8 mouse cellular contexts compared by ENCODE assay signal in genomic region chr12:49373821-49374605, GRCm38 (mm10). TPM values are rescaled to one million over a fixed set of nuclear protein-coding genes. Genes with fewer than 3 reads are reported as not detected.
DNase-seq lines count a peak whose midpoint lies in the region; ATAC-seq and TF ChIP-seq lines count a peak whose summit lies in the region.

No protein-coding gene starts in this region.

- H3K9me3 ChIP-seq in lung, embryonic 14.5 days (ENCODE audit: low read depth, low read length), result no peaks in the 10 kb centered on the region
- H3K9me3 ChIP-seq in embryonic facial prominence, embryonic 14.5 days (ENCODE audit: control insufficient read depth, low read length), result no peaks in the 10 kb centered on the region
- no peaks in the 10 kb centered on the region for H3K9me3 ChIP-seq in intestine, postnatal 0 days (ENCODE audit: control insufficient read depth)
- no peaks in the 10 kb centered on the region for H3K9me3 ChIP-seq in neural tube, embryonic 15.5 days (replicated peaks)

- peak overlapping the region; percentile 47 for H3K4me2 ChIP-seq in lung, embryonic 14.5 days
- peak overlapping the region; percentile 57 for H3K4me2 ChIP-seq in embryonic facial prominence, embryonic 14.5 days (ENCODE audit: low read depth, low read length)
- peak overlapping the region; percentile 37 for H3K4me2 ChIP-seq in intestine, postnatal 0 days (replicated peaks; ENCODE audit: low read depth)
- peak overlapping the region; percentile 48 for H3K4me2 ChIP-seq in neural tube, embryonic 15.5 days

- no peak for ATAC-seq in lung, embryonic 14.5 days (ENCODE audit: insufficient read depth)
- ATAC-seq in embryonic facial prominence, embryonic 14.5 days (ENCODE audit: low read depth), result no peak
- no peak for ATAC-seq in intestine, postnatal 0 days
- no peak for ATAC-seq in neural tube, embryonic 15.5 days (ENCODE audit: low FRiP score)
- ATAC-seq in granulocyte monocyte progenitor cell, adult 5-6 weeks (replicated peaks; ENCODE audit: poor library complexity, severe bottlenecking), result no peak

- no peaks in the 10 kb centered on the region for H3K36me3 ChIP-seq in lung, embryonic 14.5 days (ENCODE audit: insufficient read depth)
- no peaks in the 10 kb centered on the region for H3K36me3 ChIP-seq in embryonic facial prominence, embryonic 14.5 days (ENCODE audit: control insufficient read depth, insufficient read depth, low read length)
- H3K36me3 ChIP-seq in intestine, postnatal 0 days (ENCODE audit: control insufficient read depth, insufficient read depth), result no peaks in the 10 kb centered on the region
- H3K36me3 ChIP-seq in neural tube, embryonic 15.5 days, result no peaks in the 10 kb centered on the region

- 2% methylated on average over 24 of the region's 24 CpGs for WGBS in lung, embryonic 14.5 days
- WGBS in embryonic facial prominence, embryonic 14.5 days, result 2% methylated on average over 24 of the region's 24 CpGs
- WGBS in intestine, postnatal 0 days, result 4% methylated on average over 24 of the region's 24 CpGs
- WGBS in neural tube, embryonic 15.5 days, result under 1% methylated on average over 24 of the region's 24 CpGs

- H3K27ac ChIP-seq in lung, embryonic 14.5 days (ENCODE audit: low read depth), result no peak overlapping the region
- H3K27ac ChIP-seq in embryonic facial prominence, embryonic 14.5 days (replicated peaks; ENCODE audit: low read depth, low read length), result no peak overlapping the region
- no peak overlapping the region for H3K27ac ChIP-seq in intestine, postnatal 0 days (ENCODE audit: low read depth, low read length)
- no peak overlapping the region for H3K27ac ChIP-seq in neural tube, embryonic 15.5 days (replicated peaks)

- peak; percentile 19 for DNase-seq in lung, embryonic 14.5 days
- DNase-seq in lung, postnatal 4 days, result no peak
- DNase-seq in embryonic facial prominence, embryonic 14.5 days (ENCODE audit: low spot score), result no peak
- no peak for DNase-seq in adipocyte (ENCODE audit: low spot score)
- DNase-seq in gastrocnemius, postnatal 36 days, result no peak

- intact Hi-C loops in gastrocnemius, postnatal 36 days (cut with DNase I), result no loop called here

- no peak overlapping the region for H3K9ac ChIP-seq in lung, embryonic 14.5 days
- no peak overlapping the region for H3K9ac ChIP-seq in embryonic facial prominence, embryonic 14.5 days (ENCODE audit: low read depth, low read length)
- no peak overlapping the region for H3K9ac ChIP-seq in intestine, postnatal 0 days (ENCODE audit: low read depth, low read length)
- H3K9ac ChIP-seq in neural tube, embryonic 15.5 days (replicated peaks), result no peak overlapping the region

- H3K4me3 ChIP-seq in lung, embryonic 14.5 days (ENCODE audit: low read depth, low read length), result peak overlapping the region; percentile 20; the same call in 1 of the 2 replicates
- peak overlapping the region; percentile 33 for H3K4me3 ChIP-seq in embryonic facial prominence, embryonic 14.5 days (ENCODE audit: low read depth, low read length)
- peak overlapping the region; percentile 26 for H3K4me3 ChIP-seq in intestine, postnatal 0 days (ENCODE audit: low read depth, low read length)
- 0 out of 2 replicates have a peak overlapping the region, but pooled peaks have one; percentile 15 for H3K4me3 ChIP-seq in neural tube, embryonic 15.5 days (replicated peaks)

- no peak for TF ChIP-seq CTCF in lung, embryonic 14.5 days (IDR thresholded peaks at IDR 0.05; ENCODE audit: low read depth)
- TF ChIP-seq CTCF in intestine, postnatal 0 days (IDR thresholded peaks at IDR 0.05; ENCODE audit: low read depth), result no peak

- peaks cover 82% of the 10 kb centered on the region for H3K27me3 ChIP-seq in lung, embryonic 14.5 days (ENCODE audit: insufficient read depth, low read length)
- peaks cover 89% of the 10 kb centered on the region for H3K27me3 ChIP-seq in embryonic facial prominence, embryonic 14.5 days (replicated peaks; ENCODE audit: control insufficient read depth, insufficient read depth, low read length)
- H3K27me3 ChIP-seq in intestine, postnatal 0 days (replicated peaks; ENCODE audit: control insufficient read depth, insufficient read depth, low read length), result peaks cover 67% of the 10 kb centered on the region
- H3K27me3 ChIP-seq in neural tube, embryonic 15.5 days (replicated peaks), result peaks cover 86% of the 10 kb centered on the region

- no peaks in the 10 kb centered on the region for H3K4me1 ChIP-seq in lung, embryonic 14.5 days (ENCODE audit: insufficient read depth)
- no peaks in the 10 kb centered on the region for H3K4me1 ChIP-seq in embryonic facial prominence, embryonic 14.5 days (ENCODE audit: control insufficient read depth, insufficient read depth, low read length)
- H3K4me1 ChIP-seq in intestine, postnatal 0 days (replicated peaks; ENCODE audit: control insufficient read depth, insufficient read depth, low read length), result no peaks in the 10 kb centered on the region
- peaks cover 4% of the 10 kb centered on the region; the same call in 1 of the 2 replicates for H3K4me1 ChIP-seq in neural tube, embryonic 15.5 days

RNA-seq across cellular contexts. Expression of gene Foxg1, which starts 8.4 kb away (rescaled TPM):
- polyA plus RNA-seq in lung, embryonic 14.5 days (2014; fragmentation: Nextera tagmentation; extraction: Ambion mirVana), result 0.09 TPM in 1 of 2 replicates, not detected in the other
- polyA plus RNA-seq in embryonic facial prominence, embryonic 14.5 days (2014; fragmentation: Nextera tagmentation; extraction: Ambion mirVana), result 0.81 and 1.4 TPM in 2 replicates
- not detected in 2 replicates for polyA plus RNA-seq in intestine, postnatal 0 days (2015; fragmentation: Nextera tagmentation; extraction: Ambion mirVana)
- 0.36 TPM in 1 of 2 replicates, not detected in the other for polyA plus RNA-seq in neural tube, embryonic 15.5 days (2015; fragmentation: Nextera tagmentation; extraction: Ambion mirVana)
- not detected for total RNA-seq in gastrocnemius, postnatal 36 days (2021)
- not detected in 2 replicates for total RNA-seq in granulocyte monocyte progenitor cell, adult 5-6 weeks (2014; fragmentation: Nextera tagmentation)
- not detected in 2 replicates for total RNA-seq in granulocyte monocyte progenitor cell, adult 5-6 weeks (2017)

RNA-seq across cellular contexts. Expression of gene Gm43517, which starts 11.0 kb away (rescaled TPM):
- not detected in 2 replicates for polyA plus RNA-seq in lung, embryonic 14.5 days (2014; fragmentation: Nextera tagmentation; extraction: Ambion mirVana)
- not detected in 2 replicates for polyA plus RNA-seq in embryonic facial prominence, embryonic 14.5 days (2014; fragmentation: Nextera tagmentation; extraction: Ambion mirVana)
- not detected in 2 replicates for polyA plus RNA-seq in intestine, postnatal 0 days (2015; fragmentation: Nextera tagmentation; extraction: Ambion mirVana)
- not detected in 2 replicates for polyA plus RNA-seq in neural tube, embryonic 15.5 days (2015; fragmentation: Nextera tagmentation; extraction: Ambion mirVana)
- not detected for total RNA-seq in gastrocnemius, postnatal 36 days (2021)
- total RNA-seq in granulocyte monocyte progenitor cell, adult 5-6 weeks (2014; fragmentation: Nextera tagmentation), result not detected in 2 replicates
- not detected in 2 replicates for total RNA-seq in granulocyte monocyte progenitor cell, adult 5-6 weeks (2017)
